Mouse (Mus musculus): ENCODE results near the gene Rccd1.

- no peak for TF ChIP-seq POLR2A (IDR thresholded peaks at IDR 0.05; ENCODE audit: borderline replicate concordance, extremely low read depth, insufficient read depth, insufficient read length, poor library complexity, severe bottlenecking)
- TF ChIP-seq CTCF (IDR thresholded peaks at IDR 0.05; ENCODE audit: borderline replicate concordance, extremely low read depth, insufficient read depth, insufficient read length): no peak
Measured at GRCm38 (mm10) chr7:80341793-80342192, 17.5 kb upstream of the Rccd1 start.
